Mouse (Mus musculus) brain, embryonic 14.5 days (tissue): ENCODE measurements around the gene Apobec4.

Experiments
- CTCF ChIP-seq: fragments of 200-500 bp; IDR thresholded peaks from 2 replicates; pipeline ENCODE4 v1.5.1; 2012; ENCODE audit warnings: inconsistent platforms, mild to moderate bottlenecking, moderate library complexity, borderline replicate concordance; ENCODE audit not compliant: insufficient read depth, insufficient read length; ENCODE audit errors: extremely low read depth
- POLR2A ChIP-seq: fragments of 200-500 bp; IDR thresholded peaks from 2 replicates; pipeline ENCODE4 v1.6.1; 2012; ENCODE audit warnings: mild to moderate bottlenecking, inconsistent platforms, borderline replicate concordance; ENCODE audit not compliant: poor library complexity, insufficient read depth, insufficient read length, severe bottlenecking; ENCODE audit errors: extremely low read depth

- TF ChIP-seq CTCF (no peak), POLR2A (no peak)
Observed at GRCm38 (mm10) chr1:152701066-152701465, 49.3 kb upstream of the Apobec4 start.
